Mouse (Mus musculus): ENCODE results near the gene Nr0b2. TPM values are rescaled to one million over a fixed set of nuclear protein-coding genes. Genes with fewer than 3 reads are reported as not detected.
A peak's percentile ranks its signal among the peaks of the same experiment; 100 is the strongest.

Nr0b2 gene
- polyA plus RNA-seq, 1 experiment from 2014 or later, result 0.16 TPM

GRCm38 (mm10) chr4:133518601-133519368 is 34.4 kb upstream of the Nr0b2 start, which contains the start of gene Kdf1:
Gene Kdf1, plus strand, starts transcription at chr4:133518963.
- ATAC-seq (replicated peaks; ENCODE audit: low FRiP score) (no peak), DNase-seq (ENCODE audit: low spot score) (no peak)
- H3K36me3 ChIP-seq (ENCODE audit: control insufficient read depth, insufficient read depth, low read length), result no peaks in the 10 kb centered on the region
- no peak within 1 kb of the TSS for H3K9ac ChIP-seq (ENCODE audit: low read length)
- H3K4me1 ChIP-seq (replicated peaks; ENCODE audit: control insufficient read depth, insufficient read depth, low read length), result peaks cover 4% of the 10 kb centered on the region; the same call in 1 of the 2 replicates
- H3K9me3 ChIP-seq (ENCODE audit: control insufficient read depth, low read length), result no peaks in the 10 kb centered on the region
- no peak within 1 kb of the TSS for H3K27ac ChIP-seq (ENCODE audit: low read depth, low read length)
- H3K27me3 ChIP-seq (ENCODE audit: control insufficient read depth, insufficient read depth, low read length), result peaks cover 26% of the 10 kb centered on the region
- WGBS, result 4% methylated on average over 53 of the region's 69 CpGs
- peak within 1 kb of the TSS; percentile 34; the same call in 1 of the 2 replicates for H3K4me2 ChIP-seq (ENCODE audit: low read depth, low read length, severe bottlenecking)
- H3K4me3 ChIP-seq (ENCODE audit: low read depth, low read length), result peak within 1 kb of the TSS; percentile 27

- no peaks in the 10 kb centered on the region for H3K9me3 ChIP-seq (ENCODE audit: control insufficient read depth, low read length)
- no peaks in the 10 kb centered on the region for H3K36me3 ChIP-seq (ENCODE audit: control insufficient read depth, insufficient read depth, low read length)
- 0 out of 2 replicates have a peak overlapping the region, but pooled peaks have one; percentile 27 for H3K4me3 ChIP-seq (ENCODE audit: low read depth, low read length)
- H3K4me1 ChIP-seq (replicated peaks; ENCODE audit: control insufficient read depth, insufficient read depth, low read length), result peaks cover 4% of the 10 kb centered on the region; the same call in 1 of the 2 replicates
- no peak overlapping the region for H3K9ac ChIP-seq (ENCODE audit: low read length)
- ATAC-seq (replicated peaks; ENCODE audit: low FRiP score) (no peak), DNase-seq (ENCODE audit: low spot score) (no peak)
- no peak overlapping the region for H3K27ac ChIP-seq (ENCODE audit: low read depth, low read length)
- 5% methylated on average over 25 of the region's 25 CpGs for WGBS
- H3K27me3 ChIP-seq (ENCODE audit: control insufficient read depth, insufficient read depth, low read length), result peaks cover 26% of the 10 kb centered on the region
- H3K4me2 ChIP-seq (ENCODE audit: low read depth, low read length, severe bottlenecking), result peak overlapping the region; percentile 34; the same call in 1 of the 2 replicates
These were observed 33.9 kb upstream of the Nr0b2 start for GRCm38 (mm10) chr4:133519369-133519665.

GRCm38 (mm10) chr4:133521502-133521901 is 31.7 kb upstream of the Nr0b2 start:
- no peak overlapping the region for H3K4me2 ChIP-seq (ENCODE audit: low read depth, low read length, severe bottlenecking)
- no peaks in the 10 kb centered on the region for H3K9me3 ChIP-seq (ENCODE audit: control insufficient read depth, low read length)
- no peak for DNase-seq (ENCODE audit: low spot score)
- peaks cover 4% of the 10 kb centered on the region; the same call in 1 of the 2 replicates for H3K4me1 ChIP-seq (replicated peaks; ENCODE audit: control insufficient read depth, insufficient read depth, low read length)
- H3K36me3 ChIP-seq (ENCODE audit: control insufficient read depth, insufficient read depth, low read length), result no peaks in the 10 kb centered on the region
- no peak overlapping the region for H3K4me3 ChIP-seq (ENCODE audit: low read depth, low read length)
- peaks cover 26% of the 10 kb centered on the region for H3K27me3 ChIP-seq (ENCODE audit: control insufficient read depth, insufficient read depth, low read length)
- 74% methylated on average over 2 of the region's 2 CpGs for WGBS
- no peak overlapping the region for H3K9ac ChIP-seq (ENCODE audit: low read length)
- no peak overlapping the region for H3K27ac ChIP-seq (ENCODE audit: low read depth, low read length)
- ATAC-seq (replicated peaks; ENCODE audit: low FRiP score), result no peak

GRCm38 (mm10) chr4:133527788-133528187 is 25.4 kb upstream of the Nr0b2 start:
- H3K27me3 ChIP-seq (ENCODE audit: control insufficient read depth, insufficient read depth, low read length), result no peaks in the 10 kb centered on the region
- no peak for DNase-seq (ENCODE audit: low spot score)
- ATAC-seq (replicated peaks; ENCODE audit: low FRiP score), result no peak
- no peak overlapping the region for H3K27ac ChIP-seq (ENCODE audit: low read depth, low read length)
- H3K4me3 ChIP-seq (ENCODE audit: low read depth, low read length), result no peak overlapping the region
- no peaks in the 10 kb centered on the region for H3K4me1 ChIP-seq (replicated peaks; ENCODE audit: control insufficient read depth, insufficient read depth, low read length)
- WGBS, result 78% methylated on average over 16 of the region's 16 CpGs
- no peak overlapping the region for H3K4me2 ChIP-seq (ENCODE audit: low read depth, low read length, severe bottlenecking)
- H3K9me3 ChIP-seq (ENCODE audit: control insufficient read depth, low read length), result no peaks in the 10 kb centered on the region
- H3K9ac ChIP-seq (ENCODE audit: low read length), result no peak overlapping the region
- peaks cover 10% of the 10 kb centered on the region; the same call in 1 of the 2 replicates for H3K36me3 ChIP-seq (ENCODE audit: control insufficient read depth, insufficient read depth, low read length)

- Histone ChIP-seq H3K4me1 (replicated peaks; ENCODE audit: control insufficient read depth, insufficient read depth, low read length) (no peaks in the 10 kb centered on the region), H3K9ac (ENCODE audit: low read length) (no peak overlapping the region), H3K27me3 (ENCODE audit: control insufficient read depth, insufficient read depth, low read length) (no peaks in the 10 kb centered on the region), H3K4me3 (ENCODE audit: low read depth, low read length) (no peak overlapping the region), H3K27ac (ENCODE audit: low read depth, low read length) (no peak overlapping the region), H3K36me3 (ENCODE audit: control insufficient read depth, insufficient read depth, low read length) (peaks cover 19% of the 10 kb centered on the region; the same call in 1 of the 2 replicates), H3K4me2 (ENCODE audit: low read depth, low read length, severe bottlenecking) (no peak overlapping the region), H3K9me3 (ENCODE audit: control insufficient read depth, low read length) (no peaks in the 10 kb centered on the region)
- DNase-seq (ENCODE audit: low spot score) (no peak), ATAC-seq (replicated peaks; ENCODE audit: low FRiP score) (no peak)
- WGBS, result 88% methylated on average over 3 of the region's 3 CpGs
These were observed 20.4 kb upstream of the Nr0b2 start for GRCm38 (mm10) chr4:133532777-133533176.

GRCm38 (mm10) chr4:133536081-133536480 is 17.1 kb upstream of the Nr0b2 start:
- Histone ChIP-seq H3K4me1 (replicated peaks; ENCODE audit: control insufficient read depth, insufficient read depth, low read length) (no peaks in the 10 kb centered on the region), H3K36me3 (ENCODE audit: control insufficient read depth, insufficient read depth, low read length) (peaks cover 17% of the 10 kb centered on the region; the same call in 1 of the 2 replicates), H3K9ac (ENCODE audit: low read length) (no peak overlapping the region), H3K9me3 (ENCODE audit: control insufficient read depth, low read length) (no peaks in the 10 kb centered on the region), H3K27me3 (ENCODE audit: control insufficient read depth, insufficient read depth, low read length) (no peaks in the 10 kb centered on the region), H3K4me3 (ENCODE audit: low read depth, low read length) (no peak overlapping the region), H3K4me2 (ENCODE audit: low read depth, low read length, severe bottlenecking) (no peak overlapping the region), H3K27ac (ENCODE audit: low read depth, low read length) (no peak overlapping the region)
- DNase-seq (ENCODE audit: low spot score) (no peak), ATAC-seq (replicated peaks; ENCODE audit: low FRiP score) (no peak)
- WGBS, result 89% methylated on average over 3 of the region's 3 CpGs

- H3K27ac ChIP-seq (ENCODE audit: low read depth, low read length), result no peak overlapping the region
- ATAC-seq (replicated peaks; ENCODE audit: low FRiP score), result no peak
- DNase-seq (ENCODE audit: low spot score), result no peak
- no peak overlapping the region for H3K4me3 ChIP-seq (ENCODE audit: low read depth, low read length)
- H3K9me3 ChIP-seq (ENCODE audit: control insufficient read depth, low read length), result no peaks in the 10 kb centered on the region
- H3K4me1 ChIP-seq (replicated peaks; ENCODE audit: control insufficient read depth, insufficient read depth, low read length), result no peaks in the 10 kb centered on the region
- WGBS, result 93% methylated on average over 5 of the region's 5 CpGs
- H3K27me3 ChIP-seq (ENCODE audit: control insufficient read depth, insufficient read depth, low read length), result no peaks in the 10 kb centered on the region
- peaks cover 15% of the 10 kb centered on the region; the same call in 1 of the 2 replicates for H3K36me3 ChIP-seq (ENCODE audit: control insufficient read depth, insufficient read depth, low read length)
- H3K4me2 ChIP-seq (ENCODE audit: low read depth, low read length, severe bottlenecking), result no peak overlapping the region
- H3K9ac ChIP-seq (ENCODE audit: low read length), result no peak overlapping the region
These were observed 16.5 kb upstream of the Nr0b2 start for GRCm38 (mm10) chr4:133536652-133537051.

- under 1% methylated on average over 71 of the region's 77 CpGs for WGBS
- DNase-seq (ENCODE audit: low spot score), result peak; percentile 97
- H3K4me3 ChIP-seq (ENCODE audit: low read depth, low read length), result peak within 1 kb of the TSS; percentile 95
- H3K9ac ChIP-seq (ENCODE audit: low read length), result peak within 1 kb of the TSS; percentile 89
- peaks cover 9% of the 10 kb centered on the region for H3K4me1 ChIP-seq (replicated peaks; ENCODE audit: control insufficient read depth, insufficient read depth, low read length)
- peak; percentile 98 for ATAC-seq (replicated peaks; ENCODE audit: low FRiP score)
- peak within 1 kb of the TSS; percentile 63; the same call in 1 of the 2 replicates for H3K27ac ChIP-seq (ENCODE audit: low read depth, low read length)
- H3K36me3 ChIP-seq (ENCODE audit: control insufficient read depth, insufficient read depth, low read length), result no peaks in the 10 kb centered on the region
- H3K27me3 ChIP-seq (ENCODE audit: control insufficient read depth, insufficient read depth, low read length), result no peaks in the 10 kb centered on the region
- H3K9me3 ChIP-seq (ENCODE audit: control insufficient read depth, low read length), result no peaks in the 10 kb centered on the region
- H3K4me2 ChIP-seq (ENCODE audit: low read depth, low read length, severe bottlenecking), result peak within 1 kb of the TSS; percentile 88
These were observed 7.6 kb upstream of the Nr0b2 start, which contains the start of gene Nudc for GRCm38 (mm10) chr4:133545272-133546231. Gene Nudc, minus strand, starts transcription at chr4:133545996.
